Mouse (Mus musculus): ENCODE measurements around the gene Usp47.
A peak's percentile ranks its signal among the peaks of the same experiment; 100 is the strongest.
"Not testable (repeated sequence)": the region's sequence is repeated elsewhere in the genome, so short reads cannot be mapped to it uniquely, and the experiment has no call there.

Usp47 gene

GRCm38 (mm10) chr7:112042758-112043157 is 19.5 kb downstream of the Usp47 start:
- no peak for DNase-seq

- no peak for DNase-seq
Observed at GRCm38 (mm10) chr7:112045249-112045648, 21.9 kb downstream of the Usp47 start.

- DNase-seq: no peak
Observed at GRCm38 (mm10) chr7:112045794-112046388, 22.6 kb downstream of the Usp47 start.

- DNase-seq: no peak
Observed at GRCm38 (mm10) chr7:112048643-112049042, 25.3 kb downstream of the Usp47 start.

GRCm38 (mm10) chr7:112053667-112054066 is 30.4 kb downstream of the Usp47 start:
- DNase-seq: no peak

GRCm38 (mm10) chr7:112055901-112056625 is 32.8 kb downstream of the Usp47 start:
- peak; percentile 61 to 74 for DNase-seq

- DNase-seq: no peak
Observed at GRCm38 (mm10) chr7:112074868-112075267, 51.6 kb downstream of the Usp47 start.

- DNase-seq: no peak
Observed at GRCm38 (mm10) chr7:112082636-112083035, 59.3 kb downstream of the Usp47 start.

GRCm38 (mm10) chr7:112084222-112084621 is 60.9 kb downstream of the Usp47 start:
- DNase-seq: no peak

GRCm38 (mm10) chr7:112085062-112085461 is 61.8 kb downstream of the Usp47 start:
- peak; percentile 82 to 94 for DNase-seq

- DNase-seq: no peak
Observed at GRCm38 (mm10) chr7:112086186-112086585, 62.9 kb downstream of the Usp47 start.

- not testable (repeated sequence) for DNase-seq
Observed at GRCm38 (mm10) chr7:112094923-112095322, 71.6 kb downstream of the Usp47 start.

- no peak for DNase-seq
Observed at GRCm38 (mm10) chr7:112100887-112101286, 77.6 kb downstream of the Usp47 start.

- no peak for DNase-seq
Observed at GRCm38 (mm10) chr7:112102933-112103332, 79.6 kb downstream of the Usp47 start.

GRCm38 (mm10) chr7:112103816-112104215 is 80.5 kb downstream of the Usp47 start:
- DNase-seq: no peak

- no peak for DNase-seq
Observed at GRCm38 (mm10) chr7:112108757-112109156, 85.5 kb downstream of the Usp47 start.

- DNase-seq: no peak
Observed at GRCm38 (mm10) chr7:112110638-112111372, 87.5 kb downstream of the Usp47 start.

- no peak for DNase-seq
Observed at GRCm38 (mm10) chr7:112117501-112117900, 94.2 kb downstream of the Usp47 start.

GRCm38 (mm10) chr7:112118086-112118485 is 94.8 kb downstream of the Usp47 start:
- DNase-seq: no peak

GRCm38 (mm10) chr7:112119248-112119647 is 95.9 kb downstream of the Usp47 start:
- no peak for DNase-seq

GRCm38 (mm10) chr7:112120861-112121810 is 97.8 kb downstream of the Usp47 start:
- DNase-seq: peak; percentile 61 to 76

GRCm38 (mm10) chr7:112121866-112122500 is 98.7 kb downstream of the Usp47 start:
- peak in 1 of 2 experiments; percentile 25 for DNase-seq
